Mouse (Mus musculus) CD8-positive naive resting alpha-beta T cell, adult 2 months (primary cell): ENCODE measurements around the gene Actr2.
"Not testable (repeated sequence)": the region's sequence is repeated elsewhere in the genome, so short reads cannot be mapped to it uniquely, and the experiment has no call there.

Experiments
- DNase-seq, 2 experiments: peaks; one replicate each; pipeline ENCODE4 v3.0.0; 2022; ENCODE audit warnings: low read depth in 2 of 2, low spot score in 2 of 2

The Actr2 gene

GRCm38 (mm10) chr11:20053951-20054350 lies 58.8 kb downstream of the Actr2 start:
- DNase-seq = no peak

- DNase-seq = no peak
Measured at GRCm38 (mm10) chr11:20052814-20053536, 59.7 kb downstream of the Actr2 start.

- DNase-seq = no peak
Measured at GRCm38 (mm10) chr11:20045586-20045985, 67.1 kb downstream of the Actr2 start.

- no peak for DNase-seq
Measured at GRCm38 (mm10) chr11:20043256-20043655, 69.5 kb downstream of the Actr2 start.

GRCm38 (mm10) chr11:20042106-20042505 lies 70.6 kb downstream of the Actr2 start:
- no peak for DNase-seq

- DNase-seq = no peak
Measured at GRCm38 (mm10) chr11:20041164-20041920, 71.4 kb downstream of the Actr2 start.

GRCm38 (mm10) chr11:20038723-20039122 lies 74.0 kb downstream of the Actr2 start:
- no peak for DNase-seq

- no peak for DNase-seq
Measured at GRCm38 (mm10) chr11:20037739-20038138, 75.0 kb downstream of the Actr2 start.

GRCm38 (mm10) chr11:20035972-20036371 lies 76.7 kb downstream of the Actr2 start:
- DNase-seq = no peak

GRCm38 (mm10) chr11:20035343-20035928 lies 77.3 kb downstream of the Actr2 start:
- peak in 1 of 2 experiments; percentile 19 for DNase-seq

GRCm38 (mm10) chr11:20034337-20034947 lies 78.3 kb downstream of the Actr2 start:
- no peak for DNase-seq

- DNase-seq = no peak
Measured at GRCm38 (mm10) chr11:20033541-20034160, 79.1 kb downstream of the Actr2 start.

- peak; percentile 19 to 32 for DNase-seq
Measured at GRCm38 (mm10) chr11:20031536-20031935, 81.2 kb downstream of the Actr2 start.

- not testable (repeated sequence) for DNase-seq
Measured at GRCm38 (mm10) chr11:20030973-20031372, 81.7 kb downstream of the Actr2 start.

GRCm38 (mm10) chr11:20029014-20029413 lies 83.7 kb downstream of the Actr2 start:
- no peak for DNase-seq

- DNase-seq = no peak
Measured at GRCm38 (mm10) chr11:20028396-20028795, 84.3 kb downstream of the Actr2 start.

- DNase-seq = no peak
Measured at GRCm38 (mm10) chr11:20027719-20028118, 85.0 kb downstream of the Actr2 start.

- no peak for DNase-seq
Measured at GRCm38 (mm10) chr11:20025899-20026298, 86.8 kb downstream of the Actr2 start.

GRCm38 (mm10) chr11:20022911-20023482 lies 89.7 kb downstream of the Actr2 start:
- no peak for DNase-seq

- DNase-seq = no peak
Measured at GRCm38 (mm10) chr11:20022462-20022861, 90.3 kb downstream of the Actr2 start.

- no peak for DNase-seq
Measured at GRCm38 (mm10) chr11:20020720-20021119, 92.0 kb downstream of the Actr2 start.
